Mouse (Mus musculus): ENCODE data around the gene Pp2d1. TPM values are rescaled to one million over a fixed set of nuclear protein-coding genes. Genes with fewer than 3 reads are reported as not detected.
A peak's percentile ranks its signal among the peaks of the same experiment; 100 is the strongest.
"Not testable (repeated sequence)": the region's sequence is repeated elsewhere in the genome, so short reads cannot be mapped to it uniquely, and the experiment has no call there.

Pp2d1 gene
- total RNA-seq, 2 experiments from 2014 or later = not detected

- H3K4me3 ChIP-seq = no peak overlapping the region
- DNase-seq = no peak
- intact Hi-C loops (cut with DNase I) = no loop called here
- peak; percentile 32; the same call in 1 of the 2 replicates for TF ChIP-seq CTCF (IDR thresholded peaks at IDR 0.05)
- peak overlapping the region; percentile 16; the same call in 1 of the 2 replicates for H3K27ac ChIP-seq
Observed at GRCm38 (mm10) chr17:53573019-53573556, 33.8 kb upstream of the Pp2d1 start.

GRCm38 (mm10) chr17:53570932-53571331 is 31.7 kb upstream of the Pp2d1 start:
- H3K4me3 ChIP-seq; DNase-seq; intact Hi-C loops (cut with DNase I); H3K27ac ChIP-seq: not testable (repeated sequence)

- peak overlapping the region; percentile 98 for H3K4me3 ChIP-seq
- intact Hi-C loops (cut with DNase I) = no loop called here
- no peak for TF ChIP-seq CTCF (IDR thresholded peaks at IDR 0.05)
- no peak for DNase-seq
- peak overlapping the region; percentile 97 for H3K27ac ChIP-seq
Observed at GRCm38 (mm10) chr17:53570361-53570875, 31.2 kb upstream of the Pp2d1 start.

GRCm38 (mm10) chr17:53569829-53570228 is 30.6 kb upstream of the Pp2d1 start:
- peak; percentile 83 for DNase-seq
- peak overlapping the region; percentile 97 for H3K27ac ChIP-seq
- intact Hi-C loops (cut with DNase I) = loop anchor here (2.0 to 5.0 kb wide), 3 partner anchors 13 to 117 kb away; partner anchors contain the start of gene Sgo1
- no peak for TF ChIP-seq CTCF (IDR thresholded peaks at IDR 0.05)
- H3K4me3 ChIP-seq = peak overlapping the region; percentile 98

GRCm38 (mm10) chr17:53568734-53569386 is 29.6 kb upstream of the Pp2d1 start:
- Histone ChIP-seq H3K27ac (peak overlapping the region; percentile 97), H3K4me3 (peak overlapping the region; percentile 98)
- DNase-seq = no peak
- intact Hi-C loops (cut with DNase I) = loop anchor here (2.0 to 5.0 kb wide), 3 partner anchors 14 to 118 kb away; partner anchors contain the start of gene Sgo1
- TF ChIP-seq CTCF (IDR thresholded peaks at IDR 0.05) = no peak

GRCm38 (mm10) chr17:53568118-53568517 is 28.9 kb upstream of the Pp2d1 start:
- Histone ChIP-seq H3K4me3 (peak overlapping the region; percentile 98), H3K27ac (peak overlapping the region; percentile 97)
- peak; percentile 89 for DNase-seq
- intact Hi-C loops (cut with DNase I) = loop anchor here (2.0 to 5.0 kb wide), 3 partner anchors 15 to 119 kb away; partner anchors contain the start of gene Sgo1
- TF ChIP-seq CTCF (IDR thresholded peaks at IDR 0.05) = no peak

GRCm38 (mm10) chr17:53567346-53568101 is 28.3 kb upstream of the Pp2d1 start:
- TF ChIP-seq CTCF (IDR thresholded peaks at IDR 0.05) = peak; percentile 39
- DNase-seq = peak; percentile 74
- Histone ChIP-seq H3K4me3 (peak overlapping the region; percentile 98), H3K27ac (peak overlapping the region; percentile 97)
- intact Hi-C loops (cut with DNase I) = loop anchor here (2.0 to 5.0 kb wide), 4 partner anchors 15 to 120 kb away; partner anchors contain the start of genes Rab5a and Sgo1

GRCm38 (mm10) chr17:53566919-53567345 is 27.7 kb upstream of the Pp2d1 start:
- Histone ChIP-seq H3K27ac (peak overlapping the region; percentile 97), H3K4me3 (peak overlapping the region; percentile 98)
- intact Hi-C loops (cut with DNase I) = loop anchor here (2.0 to 5.0 kb wide), 3 partner anchors 55 to 120 kb away; partner anchors contain the start of genes Rab5a and Sgo1
- peak; percentile 41; the same call in 1 of the 2 replicates for TF ChIP-seq CTCF (IDR thresholded peaks at IDR 0.05)
- peak; percentile 86 for DNase-seq

- peak; percentile 63 for DNase-seq
- intact Hi-C loops (cut with DNase I) = loop anchor here (2.0 to 5.0 kb wide), 3 partner anchors 56 to 121 kb away; partner anchors contain the start of genes Rab5a and Sgo1
- Histone ChIP-seq H3K4me3 (peak within 1 kb of the TSS; percentile 98), H3K27ac (peak within 1 kb of the TSS; percentile 97)
- no peak for TF ChIP-seq CTCF (IDR thresholded peaks at IDR 0.05)
Observed at GRCm38 (mm10) chr17:53566161-53566918, 27.1 kb upstream of the Pp2d1 start, which contains the start of gene Kat2b. Gene Kat2b (plus strand): TSS chr17:53566861.

- no peak for DNase-seq
- Histone ChIP-seq H3K27ac (no peak overlapping the region), H3K4me3 (no peak overlapping the region)
- no peak for TF ChIP-seq CTCF (IDR thresholded peaks at IDR 0.05)
- intact Hi-C loops (cut with DNase I) = loop anchor here (5.0 kb wide), 2 partner anchors 57 to 122 kb away; partner anchors contain the start of gene Sgo1
Observed at GRCm38 (mm10) chr17:53564837-53565236, 25.6 kb upstream of the Pp2d1 start.

- Histone ChIP-seq H3K27ac (no peak overlapping the region), H3K4me3 (no peak overlapping the region)
- intact Hi-C loops (cut with DNase I) = no loop called here
- DNase-seq = no peak
- no peak for TF ChIP-seq CTCF (IDR thresholded peaks at IDR 0.05)
Observed at GRCm38 (mm10) chr17:53561458-53562029, 22.3 kb upstream of the Pp2d1 start.

All from gastrocnemius, adult 2 months (tissue).